Mouse (Mus musculus) ovary, adult 10 weeks (tissue): Measurements from ENCODE around the gene Ciapin1. TPM values are rescaled to one million over a fixed set of nuclear protein-coding genes. Genes with fewer than 3 reads are reported as not detected.

Source experiments
- polyA plus RNA-seq: library from polyadenylated mRNA; stranded (reverse); fragments of 350-450 nt; fragmentation: Illumina TruSeq; extraction: RNeasy Lipid Tissue Mini Kit (QIAGEN cat#74804); gene quantifications from one replicate; pipeline ENCODE4 v1.2.3, GENCODE M21; 2014

Ciapin1 gene
- 1.9 TPM for polyA plus RNA-seq

DNA sequence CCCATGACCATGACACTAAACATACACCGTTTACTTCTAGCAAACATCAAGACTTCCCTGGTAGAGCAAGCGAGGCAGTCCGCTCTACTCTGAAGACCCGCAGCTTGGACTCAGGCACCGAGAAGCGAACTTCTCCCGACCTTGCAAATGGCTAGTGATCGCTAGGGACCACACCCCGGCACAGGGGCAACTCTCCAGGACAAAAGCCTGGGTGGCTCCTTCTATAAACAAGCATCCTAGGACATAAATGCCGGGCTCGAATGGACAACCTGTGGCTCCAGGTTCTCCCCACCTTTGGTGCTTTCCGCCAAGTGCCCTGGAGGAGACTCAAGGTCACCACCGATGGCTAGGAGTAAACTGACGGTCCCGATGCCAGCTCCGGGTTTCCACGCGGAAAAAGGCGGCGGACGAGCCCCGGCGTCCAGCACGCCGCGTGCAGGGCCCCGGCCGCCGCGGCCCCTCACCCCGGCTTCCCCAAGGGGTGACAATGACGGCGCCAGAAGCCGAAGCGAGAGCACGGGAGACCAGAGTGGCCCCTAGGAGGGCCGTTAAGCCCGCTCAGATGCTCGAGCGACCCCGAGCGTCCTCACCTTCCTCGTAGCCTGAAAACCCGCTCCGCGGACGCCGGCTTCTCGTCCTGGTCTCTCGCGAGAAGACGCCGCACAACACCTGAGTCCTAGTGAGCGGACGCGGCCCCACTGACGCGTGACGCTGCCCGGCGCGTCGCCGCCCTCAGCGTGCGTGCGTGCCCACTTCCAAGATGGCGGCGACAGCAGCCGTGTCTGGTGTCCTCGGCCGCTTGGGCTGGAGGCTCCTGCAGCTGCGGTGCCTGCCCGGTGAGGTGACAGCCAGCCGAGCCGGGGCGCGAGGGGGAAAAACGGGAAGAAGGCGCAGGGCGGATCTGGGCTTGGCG, at the start of gene Ciapin1, which contains the start of gene Coq9:
Gene Ciapin1 (minus strand): TSS at position 697 of the 913 bp plus-strand sequence.
Gene Coq9 (plus strand): TSS at position 660 of the 913 bp plus-strand sequence.

GRCm38 (mm10) chr8:94876197-94876730, 38.1 kb upstream of the Ciapin1 start, which contains the start of gene Dok4:
Gene Dok4 (minus strand): TSS chr8:94876330.

GRCm38 (mm10) chr8:94857346-94858173, 19.4 kb upstream of the Ciapin1 start, which contains the start of gene Polr2c:
Gene Polr2c (plus strand): TSS chr8:94857450.

DNA sequence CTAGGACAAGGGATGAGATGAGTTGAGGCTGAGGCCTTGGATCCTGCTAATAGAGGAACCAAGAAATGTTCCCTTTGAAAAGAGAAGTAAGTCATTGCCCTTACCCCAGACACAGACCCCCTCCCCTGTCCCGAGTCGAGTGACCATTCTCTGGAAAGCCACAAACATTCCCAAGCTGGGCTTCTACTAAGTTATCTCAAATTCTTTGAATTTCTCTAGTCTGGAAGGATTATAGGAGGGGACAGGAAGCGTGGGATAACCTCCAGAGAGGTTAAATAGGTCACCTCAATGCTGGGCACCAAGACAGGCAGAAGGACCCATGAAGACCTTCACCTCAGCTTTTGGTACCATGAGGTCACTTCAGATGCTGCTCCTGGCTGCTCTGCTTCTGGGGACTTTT, 28.0 kb downstream of the Ciapin1 start, which contains the start of gene Ccl17:
Gene Ccl17 (plus strand): TSS at position 301 of the 400 bp plus-strand sequence.

DNA sequence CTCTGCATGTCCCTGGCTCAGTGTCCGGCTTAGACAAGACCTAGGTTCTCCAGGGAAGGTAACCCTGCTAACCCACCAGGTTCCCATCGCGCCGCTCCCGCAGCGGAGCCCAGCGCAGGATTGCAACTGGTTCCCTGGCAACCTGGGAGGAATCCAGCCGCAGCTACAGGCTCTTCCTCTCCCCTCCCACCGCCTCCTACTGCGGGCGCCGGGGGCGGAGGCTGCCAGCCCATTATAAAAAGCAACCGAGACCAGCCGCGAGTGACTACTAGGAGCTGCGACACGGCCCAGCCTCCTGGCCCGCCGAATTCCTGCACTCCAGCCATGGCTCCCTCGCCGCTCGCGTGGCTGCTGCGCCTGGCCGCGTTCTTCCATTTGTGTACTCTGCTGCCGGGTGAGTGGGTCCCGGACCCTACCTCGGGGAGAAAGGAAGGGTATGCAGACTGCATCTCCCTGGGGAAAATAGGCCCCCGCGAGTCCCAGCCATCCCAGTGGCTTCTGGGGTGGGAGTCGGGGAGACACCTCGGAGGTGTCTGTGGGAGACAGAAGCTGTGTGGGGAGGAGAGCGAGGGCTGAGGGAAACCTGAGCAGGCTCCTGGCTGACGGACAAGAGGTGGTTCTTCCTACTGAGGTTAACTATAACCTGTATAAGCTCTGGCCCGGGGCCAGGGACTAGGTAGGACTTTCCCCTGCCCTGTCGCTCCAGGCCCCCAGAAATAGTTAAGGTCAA, 66.1 kb downstream of the Ciapin1 start, which contains the start of gene Cx3cl1:
Gene Cx3cl1 (plus strand): TSS at position 69 of the 730 bp plus-strand sequence.

Other genes starting within 250 kb of the Ciapin1 start
- 59.8 TPM for gene Rspry1, start 236.4 kb downstream of the Ciapin1 start, polyA plus RNA-seq
- gene Fam192a, start 236.4 kb downstream of the Ciapin1 start, polyA plus RNA-seq, result 82.0 TPM
- 357 TPM for gene Arl2bp, start 171.8 kb downstream of the Ciapin1 start, polyA plus RNA-seq
- gene Pllp, start 142.1 kb downstream of the Ciapin1 start, polyA plus RNA-seq, result 0.94 TPM
- 1.9 TPM for gene Ccl22, start 92.8 kb downstream of the Ciapin1 start, polyA plus RNA-seq
- 0.68 TPM for gene Cx3cl1, start 66.3 kb downstream of the Ciapin1 start, polyA plus RNA-seq
- gene Ccl17, start 27.9 kb downstream of the Ciapin1 start, polyA plus RNA-seq, result not detected
- gene Coq9, start within 50 bp of the Ciapin1 start, polyA plus RNA-seq, result 5.0 TPM
- gene Polr2c, start 19.1 kb upstream of the Ciapin1 start, polyA plus RNA-seq, result 2.4 TPM
- gene Dok4, start 38.0 kb upstream of the Ciapin1 start, polyA plus RNA-seq, result 1.4 TPM
- gene Ccdc102a, start 79.7 kb upstream of the Ciapin1 start, polyA plus RNA-seq, result 0.31 TPM
- gene Adgrg5, start 85.3 kb upstream of the Ciapin1 start, polyA plus RNA-seq, result not detected
- 9.6 TPM for gene Adgrg1, start 136.4 kb upstream of the Ciapin1 start, polyA plus RNA-seq
- 0.51 TPM for gene Adgrg3, start 179.3 kb upstream of the Ciapin1 start, polyA plus RNA-seq
- 0.46 TPM for gene Drc7, start 216.7 kb upstream of the Ciapin1 start, polyA plus RNA-seq
- gene Katnb1, start 242.8 kb upstream of the Ciapin1 start, polyA plus RNA-seq, result not detected